Mouse (Mus musculus): Measurements from ENCODE around the gene Myo19.

Gene Myo19

DNA sequence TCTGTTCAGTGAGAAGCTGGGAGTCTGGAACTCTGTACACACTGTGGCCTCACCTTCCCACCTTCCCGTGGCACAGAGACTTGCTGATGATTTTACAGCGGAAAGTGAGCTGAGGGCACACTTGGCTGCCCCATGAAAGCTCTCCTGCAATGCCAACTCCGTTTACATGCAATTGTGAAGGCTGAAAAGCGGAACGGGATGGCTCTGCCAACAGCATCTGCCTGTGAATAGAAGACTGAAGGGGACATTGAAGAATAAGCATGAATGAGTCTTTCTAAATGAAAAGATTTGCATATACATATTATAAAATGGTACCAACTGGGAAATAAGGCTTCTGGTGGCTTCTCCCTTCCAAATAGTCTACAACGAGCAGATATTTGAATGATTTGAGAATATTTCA, 67.3 kb downstream of the Myo19 start:
- DNase-seq, result no peak

DNA sequence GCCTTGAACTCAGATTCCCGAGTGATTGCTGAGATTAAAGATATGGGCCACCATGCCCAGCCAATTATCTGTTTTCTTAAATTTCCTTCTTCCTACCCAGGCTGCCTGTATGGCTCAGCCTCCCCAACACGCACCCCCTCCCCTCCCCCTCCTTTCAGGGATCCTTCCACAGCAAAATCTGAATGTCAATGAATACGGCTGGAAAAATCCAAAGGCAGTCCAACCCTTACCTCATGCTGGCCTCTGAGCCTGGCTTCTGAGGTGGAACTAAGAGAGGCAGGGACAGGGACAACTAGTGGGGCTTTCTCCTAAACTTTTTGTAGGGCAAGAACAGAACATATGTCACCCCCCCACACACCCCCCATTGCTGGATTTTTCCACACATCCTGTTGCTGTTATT, 68.2 kb downstream of the Myo19 start:
- DNase-seq, result no peak

DNA sequence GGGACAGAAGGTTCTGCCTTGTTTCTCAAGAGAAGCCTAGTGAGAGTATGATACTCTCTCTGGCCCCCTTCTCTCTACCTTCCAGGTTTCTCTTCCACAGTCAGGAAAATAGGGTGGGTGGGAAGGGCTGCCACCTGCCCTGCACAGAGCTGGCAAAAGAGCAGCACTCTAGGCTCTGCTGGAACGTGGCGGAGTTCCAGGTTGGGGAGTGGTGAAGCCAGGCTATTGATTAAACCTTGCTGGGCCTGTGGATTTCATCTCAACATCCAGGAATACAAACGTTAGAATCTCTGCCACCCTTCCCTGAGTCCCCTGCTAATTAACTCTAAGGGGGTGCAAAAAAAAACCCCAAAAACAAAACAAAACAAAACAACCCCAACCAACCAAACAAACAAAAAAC, 68.6 kb downstream of the Myo19 start:
- peak; percentile 61 for DNase-seq

DNA sequence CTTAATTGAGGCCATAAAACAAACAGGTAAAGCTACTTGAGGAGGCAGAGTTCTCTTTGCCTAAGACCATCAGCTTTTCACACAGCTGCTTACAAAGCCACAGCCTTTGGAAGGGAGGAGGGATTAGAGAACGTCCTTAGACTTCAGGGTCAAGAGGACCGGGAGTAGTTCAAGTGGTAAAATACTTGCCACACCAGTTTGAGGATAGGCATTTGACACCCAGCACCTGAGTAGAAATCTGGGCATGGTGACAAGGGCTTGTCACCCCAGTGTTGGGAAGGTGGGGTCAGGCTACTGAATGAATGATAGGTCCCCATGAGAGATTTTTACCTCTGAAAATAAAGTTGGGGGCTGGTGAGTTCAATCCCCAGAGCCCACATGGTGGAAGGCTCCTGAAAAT, 72.7 kb downstream of the Myo19 start:
- no peak for DNase-seq

DNA sequence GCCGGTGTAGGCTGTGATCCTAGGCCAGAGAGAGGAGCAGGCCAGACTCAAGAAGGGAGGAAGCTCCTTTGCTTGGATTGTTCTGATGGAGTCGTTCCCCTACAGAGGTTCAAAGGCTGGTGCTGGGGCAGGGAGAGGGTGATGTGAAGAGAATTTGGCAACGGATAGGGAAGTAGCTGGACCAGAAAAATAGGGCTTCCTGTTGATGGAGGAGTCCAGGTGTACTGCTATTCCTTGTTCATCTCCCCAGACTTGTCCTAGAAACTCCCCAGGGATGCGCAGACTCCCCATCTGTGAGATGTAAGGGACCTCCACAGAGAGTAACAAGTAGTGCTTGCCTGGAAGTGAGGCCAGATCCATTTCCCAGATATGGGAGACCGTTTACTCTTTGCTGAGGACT, 76.5 kb downstream of the Myo19 start:
- DNase-seq, result no peak

DNA sequence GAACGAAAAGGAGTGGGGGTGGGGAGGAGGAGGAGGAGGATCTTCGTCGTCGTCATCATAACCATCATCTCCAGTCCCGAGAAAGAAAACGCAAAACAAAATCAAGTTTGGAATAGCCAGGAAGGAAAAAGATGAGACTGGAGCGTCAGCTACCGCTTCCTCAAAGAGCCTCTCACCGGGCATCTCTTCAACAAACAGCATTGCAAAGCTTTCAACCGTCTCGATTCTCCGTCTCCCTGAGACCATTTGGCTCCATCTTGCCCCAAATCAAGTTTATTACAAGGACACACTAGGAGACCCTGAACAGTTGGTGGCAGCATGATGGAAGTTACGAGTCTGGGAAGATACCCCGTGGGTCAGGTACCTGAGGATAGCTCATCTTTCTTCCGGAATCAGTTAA, 77.2 kb downstream of the Myo19 start:
- no peak for DNase-seq

DNA sequence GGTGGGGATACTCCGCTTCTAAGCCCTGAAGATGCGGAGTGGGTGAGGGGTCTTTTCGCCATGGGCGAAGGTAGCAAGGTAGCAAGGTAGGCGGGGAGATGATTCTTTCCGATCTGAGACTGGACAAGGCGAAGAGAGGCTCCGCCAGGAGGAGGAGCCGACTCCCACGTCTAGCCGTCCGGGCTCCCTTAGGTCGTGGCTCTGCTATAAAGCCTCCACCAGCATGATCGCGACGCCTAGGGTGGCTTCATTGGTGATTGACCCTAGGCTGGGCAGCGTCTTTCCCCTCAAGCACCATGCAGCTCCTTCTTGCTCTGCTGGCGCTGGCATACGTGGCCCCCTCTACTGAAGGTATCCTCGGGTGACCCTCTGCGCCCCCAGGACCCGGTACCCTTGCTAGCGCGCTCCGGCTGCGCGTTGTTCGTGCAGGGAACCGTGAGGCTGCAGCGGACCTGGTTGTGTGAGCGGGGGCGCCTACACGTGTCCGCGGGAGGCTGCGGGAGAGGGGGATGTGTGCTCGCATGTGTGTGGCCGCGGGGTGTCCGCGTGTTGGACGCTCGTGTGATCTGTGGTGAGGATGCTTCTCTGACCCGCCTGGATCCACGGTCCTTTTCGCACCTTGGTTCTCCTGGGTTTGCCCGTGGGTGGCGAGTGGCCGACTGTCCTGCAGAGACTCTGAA, 77.8 kb downstream of the Myo19 start, which contains the start of gene Car4:
TSS of gene Car4 (plus strand) at position 196 of the 680 bp plus-strand sequence.
- peak; percentile 74 to 80 for DNase-seq

DNA sequence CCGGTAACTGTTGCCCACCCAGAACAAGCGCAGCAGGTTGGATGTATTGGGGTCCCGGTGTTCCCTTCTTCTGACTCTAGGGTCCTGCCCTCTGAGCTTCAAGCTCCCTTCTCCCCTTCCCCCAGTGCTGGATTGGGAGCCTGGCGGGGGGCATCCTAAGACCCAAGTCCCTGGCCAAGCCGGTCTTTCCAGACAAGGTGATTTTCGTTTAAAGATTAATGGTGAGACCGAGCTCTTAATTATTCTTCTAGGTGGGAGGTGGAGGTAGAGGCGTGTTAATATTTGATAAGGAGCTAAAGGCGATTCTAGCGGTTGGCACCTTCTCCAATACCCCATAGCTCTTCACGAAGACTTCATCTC, 78.3 kb downstream of the Myo19 start:
- DNase-seq, result no peak

DNA sequence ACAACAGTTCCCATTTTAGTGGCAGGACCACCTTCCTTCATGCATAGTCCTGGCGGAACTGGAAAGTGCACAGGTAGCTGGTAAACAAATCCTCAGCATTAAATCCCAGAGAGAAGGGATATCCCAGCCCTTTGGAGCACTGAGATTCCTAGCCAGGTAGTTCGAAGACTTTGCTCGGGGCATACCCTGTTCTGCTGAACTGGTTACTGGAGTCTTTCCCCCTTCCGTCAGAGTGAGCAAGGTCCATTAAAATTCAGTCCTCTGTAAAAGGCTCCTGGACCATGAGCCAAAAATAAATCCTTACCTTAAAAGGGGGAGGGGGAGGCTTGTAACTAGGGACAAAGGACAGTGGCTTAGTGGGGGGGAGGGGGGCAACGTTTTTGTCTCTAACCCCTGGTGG, 79.2 kb downstream of the Myo19 start:
- no peak for DNase-seq

DNA sequence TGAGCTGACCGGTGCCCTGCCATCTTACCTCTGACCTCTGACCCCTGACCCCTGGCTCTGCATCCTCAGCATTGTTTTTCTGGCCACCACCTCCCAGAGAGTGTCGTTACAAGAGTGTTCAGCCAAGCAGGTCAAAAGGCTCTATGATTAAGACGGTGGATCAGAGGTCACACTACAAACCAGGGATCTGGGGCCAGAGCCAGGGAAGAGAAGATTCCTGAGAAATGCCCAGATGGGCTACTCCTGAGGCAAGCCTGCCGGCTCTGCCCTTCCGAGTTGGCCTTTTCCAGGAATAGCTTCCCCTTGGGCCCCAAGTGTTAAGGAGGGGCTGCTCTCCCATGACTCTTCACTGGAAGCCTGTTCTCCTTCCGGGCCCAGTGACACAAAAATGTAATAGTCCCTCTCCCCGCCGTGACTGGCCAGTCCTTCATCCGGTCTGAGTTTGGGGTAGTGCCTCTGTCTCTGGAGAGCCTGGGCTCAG, 79.8 kb downstream of the Myo19 start:
- peak; percentile 62 to 65 for DNase-seq

DNA sequence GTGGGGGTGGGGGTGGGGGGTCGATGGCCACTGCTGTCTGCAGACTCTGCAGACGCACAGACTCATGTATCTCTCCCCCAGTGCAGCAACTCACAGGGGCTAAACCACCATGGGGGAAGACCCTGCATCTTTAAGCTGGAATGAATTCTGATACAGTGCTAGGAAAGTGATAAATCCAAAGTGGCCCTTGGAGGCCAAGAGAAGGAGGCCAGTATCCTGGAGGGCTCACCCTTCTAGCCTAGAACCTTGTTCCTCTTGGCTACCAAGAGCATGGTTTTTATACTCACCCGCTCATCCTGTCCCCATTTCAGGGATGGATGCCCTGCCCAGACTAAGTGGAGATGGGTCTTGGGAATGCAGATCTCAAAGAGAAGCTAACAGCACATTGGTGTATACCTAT, 80.3 kb downstream of the Myo19 start:
- peak in 1 of 2 experiments; percentile 44 for DNase-seq

DNA sequence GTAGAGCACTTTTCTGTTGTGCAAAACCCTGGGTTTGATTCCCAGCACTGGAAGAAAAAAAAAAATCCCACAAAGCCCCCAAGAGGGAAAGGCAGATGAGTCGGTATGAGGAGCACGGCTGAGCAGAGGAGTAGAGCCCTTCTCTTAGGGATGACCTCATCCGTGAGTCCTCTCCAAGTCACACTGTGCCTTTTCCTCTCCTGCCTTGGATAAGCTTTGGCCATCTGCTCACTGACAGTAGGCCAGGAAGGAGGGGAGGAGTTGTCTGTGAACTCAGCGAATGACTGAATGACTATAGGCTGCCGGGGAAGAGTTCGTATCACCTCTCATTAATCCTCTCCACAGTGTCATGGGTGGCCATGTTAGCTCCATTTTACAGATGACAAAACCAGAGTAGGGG, 80.8 kb downstream of the Myo19 start:
- peak; percentile 83 to 87 for DNase-seq

All from cerebellum, postnatal 14 days (tissue).